Mouse (Mus musculus): ENCODE results near the gene Eef1g.

- TF ChIP-seq CTCF (IDR thresholded peaks at IDR 0.05; ENCODE audit: extremely low read depth, insufficient read depth, low read length) (no peak), POLR2A (IDR thresholded peaks at IDR 0.05; ENCODE audit: extremely low read depth, insufficient read depth, low read length) (no peak)
Measured at GRCm38 (mm10) chr19:8920836-8921291, 46.0 kb upstream of the Eef1g start.

Data from cortical plate, adult 2 months (tissue).